Mouse (Mus musculus) embryonic fibroblast, embryonic 13.5 days (primary cell): ENCODE data around the gene Brk1.

Source experiments
- CTCF ChIP-seq: IDR thresholded peaks from 2 replicates; pipeline ENCODE4 v1.5.1; 2011; ENCODE audit warnings: mild to moderate bottlenecking, control low read depth, low read length, moderate library complexity, borderline replicate concordance; ENCODE audit not compliant: insufficient read depth
- POLR2A ChIP-seq: IDR thresholded peaks from 2 replicates; pipeline ENCODE4 v1.6.1; 2011; ENCODE audit warnings: low read depth, mild to moderate bottlenecking, control low read depth, low read length, moderate library complexity

- no peak for TF ChIP-seq POLR2A
- TF ChIP-seq CTCF, result no peak
Observed at GRCm38 (mm10) chr6:113661353-113662241, 57.0 kb downstream of the Brk1 start.
